Mouse (Mus musculus) ovary, adult 2 months (tissue): ENCODE measurements around the gene Hecw2. TPM values are rescaled to one million over a fixed set of nuclear protein-coding genes. Genes with fewer than 3 reads are reported as not detected.

Source experiments
- polyA plus RNA-seq: library from polyadenylated mRNA; depleted of rRNA; stranded (reverse); fragments of >200 nt; gene quantifications from 2 replicates; pipeline ENCODE4 v1.2.3, GENCODE M21; 2012; rRNA removed

Hecw2 gene
- 1.4 and 2.1 TPM in 2 replicates for polyA plus RNA-seq

DNA sequence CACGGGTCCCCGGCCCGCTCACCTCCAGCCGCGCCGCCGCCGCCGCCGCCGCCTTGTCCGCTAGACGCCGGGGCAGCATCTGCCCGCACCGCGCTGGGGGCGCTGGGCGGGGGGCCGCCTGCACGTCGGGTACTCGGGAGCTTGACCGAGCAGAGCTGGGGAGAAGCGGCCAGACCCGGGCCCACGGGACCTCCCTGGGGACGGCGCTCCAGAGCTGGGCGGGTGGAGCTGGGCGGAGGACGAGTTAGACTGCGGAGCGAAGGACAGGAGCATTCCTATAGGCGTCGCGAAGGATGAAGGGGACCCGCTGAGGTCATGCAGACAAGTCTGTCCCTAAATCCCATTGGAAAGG is at the start of gene Hecw2:
TSS of gene Hecw2 (minus strand) at position 215 of the 352 bp plus-strand sequence.

GRCm38 (mm10) chr1:53784721-53785418 is 410.1 kb downstream of the Hecw2 start, which contains the start of gene Stk17b:
Gene Stk17b, minus strand, starts transcription at chr1:53785224.

Other genes starting within 250 kb of the Hecw2 start
- gene Ccdc150, start 55.5 kb upstream of the Hecw2 start, polyA plus RNA-seq = 0.12 and 0.13 TPM in 2 replicates
- 2.8 and 4.6 TPM in 2 replicates for gene Gtf3c3, start 243.8 kb upstream of the Hecw2 start, polyA plus RNA-seq